Mouse (Mus musculus) heart, postnatal 14 days (tissue): ENCODE results near the gene Wfdc15b. TPM values are rescaled to one million over a fixed set of nuclear protein-coding genes. Genes with fewer than 3 reads are reported as not detected.
"Not testable (repeated sequence)": the region's sequence is repeated elsewhere in the genome, so short reads cannot be mapped to it uniquely, and the experiment has no call there.

Experiments used
- DNase-seq, 2 experiments: peaks; one replicate each; pipeline ENCODE4 v3.0.0; 2021 to 2022
- intact Hi-C: fragments of 180-260 bp; cut with DNase I; formaldehyde crosslinking; loops from one replicate; pipeline ENCODE4 v1.15.1; 2025
- long read RNA-seq, 2 experiments: library from polyadenylated mRNA; stranded (forward); transcript quantifications; one replicate each; pipeline ENCODE4 v2.0.0; 2021
- total RNA-seq, 2 experiments: library from RNA; stranded (reverse); gene quantifications; 2 replicates each; pipeline ENCODE4 v1.2.3; 2021

Gene Wfdc15b
- not detected for total RNA-seq
- long read RNA-seq, experiment 1, result 0 reads
- long read RNA-seq, experiment 2, result 0 reads

GRCm38 (mm10) chr2:164221522-164221921 is at the start of gene Wfdc15b:
TSS of gene Wfdc15b (minus strand) at chr2:164221660.
- DNase-seq, result no peak
- intact Hi-C loops, result no loop called here

GRCm38 (mm10) chr2:164256540-164256939 is 35.1 kb upstream of the Wfdc15b start, which contains the start of gene Svs3b:
TSS of gene Svs3b (minus strand) at chr2:164256640.
- intact Hi-C loops, DNase-seq: not testable (repeated sequence)

DNA sequence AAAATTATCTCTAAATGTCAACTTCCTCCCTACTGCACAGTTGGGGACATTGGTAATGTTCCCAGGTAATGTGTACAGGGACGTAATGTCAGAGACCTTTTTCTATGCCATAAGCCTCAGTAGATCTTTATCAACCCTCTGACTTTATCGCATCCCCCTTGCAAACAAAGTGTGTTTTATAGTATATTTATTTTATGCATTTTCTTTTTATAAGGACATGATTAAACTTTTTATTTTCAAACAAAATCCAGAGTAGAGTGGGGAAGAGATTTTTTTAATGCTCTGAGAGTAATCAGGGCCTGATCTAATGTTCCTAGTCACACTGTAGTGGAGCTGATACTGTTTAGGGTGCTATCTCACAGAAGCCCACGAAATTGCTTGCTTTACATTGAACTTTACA is 16.9 kb upstream of the Wfdc15b start, which contains the start of gene Svs2:
Gene Svs2, minus strand, starts transcription at position 101 of the 400 bp plus-strand sequence.
- DNase-seq, result no peak
- intact Hi-C loops, result no loop called here

DNA sequence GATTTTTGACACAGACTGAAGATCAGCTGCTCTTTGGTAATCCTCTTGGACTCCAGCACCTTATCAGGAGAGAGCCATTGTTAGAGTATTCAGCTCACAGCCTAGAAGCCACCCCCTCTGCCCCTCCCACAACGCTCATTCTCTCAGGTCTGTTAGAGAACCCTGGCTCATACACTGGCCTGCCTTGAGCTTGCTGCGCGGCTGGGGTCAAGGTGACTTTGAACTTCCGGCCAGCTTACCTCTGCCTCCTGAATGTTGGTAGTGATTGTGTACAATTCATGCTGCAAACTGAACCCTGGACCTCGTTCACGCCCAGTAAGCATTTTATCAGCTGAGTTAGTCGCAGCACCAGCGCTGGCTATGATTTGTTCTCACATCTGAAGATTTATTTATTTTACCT is 11.2 kb upstream of the Wfdc15b start:
- no peak for DNase-seq
- intact Hi-C loops, result no loop called here

GRCm38 (mm10) chr2:164228361-164229070 is 7.1 kb upstream of the Wfdc15b start:
- DNase-seq, result no peak
- intact Hi-C loops, result no loop called here

DNA sequence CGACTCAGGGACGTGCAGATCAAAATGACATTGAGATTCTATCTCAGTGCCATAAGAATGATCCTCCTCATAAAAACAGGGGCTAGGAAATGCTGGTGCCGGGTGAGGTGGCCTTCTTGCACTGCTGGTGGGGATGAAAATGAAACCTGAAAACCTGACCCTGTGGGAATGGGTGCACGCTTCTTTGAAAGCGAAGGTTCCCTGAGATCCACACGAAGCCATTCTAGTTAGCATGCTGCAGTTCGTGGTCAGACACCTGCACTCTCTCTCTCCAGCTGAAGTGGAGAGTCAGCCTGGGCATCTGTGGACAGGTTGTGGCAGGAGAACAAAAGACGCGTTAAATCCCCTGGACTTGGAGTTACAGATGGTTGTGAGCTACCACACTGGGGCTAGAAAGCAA is 2.2 kb downstream of the Wfdc15b start:
- intact Hi-C loops, result no loop called here

DNA sequence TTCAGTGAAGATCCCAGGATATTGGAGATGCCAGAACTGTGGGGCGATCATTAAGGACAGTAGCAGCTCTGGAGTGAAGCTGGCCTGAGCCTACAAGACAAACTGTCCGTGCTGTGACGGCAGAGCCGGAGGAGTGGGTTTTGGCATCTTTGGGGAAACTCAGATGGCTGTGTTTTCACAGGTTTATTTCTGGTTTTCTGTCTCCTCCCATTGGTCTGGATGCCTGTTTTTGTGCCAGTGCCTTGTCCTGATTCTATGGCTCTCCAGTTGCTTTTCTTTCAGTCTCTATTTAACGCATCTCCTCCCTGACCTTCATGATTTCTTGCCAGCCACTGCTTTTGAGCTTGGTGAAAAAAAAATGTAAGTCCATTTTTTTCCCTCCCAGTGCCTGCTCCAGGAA is 8.7 kb downstream of the Wfdc15b start:
- intact Hi-C loops, result no loop called here
- no peak for DNase-seq

More for the DNA sequence above, 2.2 kb downstream of the Wfdc15b start:
- no peak for DNase-seq

GRCm38 (mm10) chr2:164210892-164211291 is 10.6 kb downstream of the Wfdc15b start:
- intact Hi-C loops, result no loop called here

DNA sequence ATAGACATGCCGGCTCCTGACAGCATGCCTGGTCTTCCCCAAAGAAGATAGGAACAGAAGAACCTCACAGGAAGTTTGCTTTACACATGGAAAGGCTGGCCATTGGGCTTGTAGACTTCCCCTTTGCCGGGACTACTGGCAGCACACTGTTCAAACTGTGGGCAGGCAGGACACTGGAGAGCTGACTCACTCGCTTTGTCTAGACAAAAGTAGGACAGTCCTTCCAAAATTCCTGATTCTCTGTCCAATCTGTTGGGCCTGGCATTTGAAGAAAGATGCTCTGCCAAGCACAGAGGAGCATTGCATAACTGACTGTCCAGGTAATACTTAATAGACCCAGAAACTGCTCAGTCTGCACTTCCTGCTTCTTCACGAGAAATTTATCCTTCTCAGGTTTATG is 14.8 kb downstream of the Wfdc15b start:
- intact Hi-C loops, result no loop called here

More at GRCm38 (mm10) chr2:164210892-164211291, 10.6 kb downstream of the Wfdc15b start:
- no peak for DNase-seq

DNA sequence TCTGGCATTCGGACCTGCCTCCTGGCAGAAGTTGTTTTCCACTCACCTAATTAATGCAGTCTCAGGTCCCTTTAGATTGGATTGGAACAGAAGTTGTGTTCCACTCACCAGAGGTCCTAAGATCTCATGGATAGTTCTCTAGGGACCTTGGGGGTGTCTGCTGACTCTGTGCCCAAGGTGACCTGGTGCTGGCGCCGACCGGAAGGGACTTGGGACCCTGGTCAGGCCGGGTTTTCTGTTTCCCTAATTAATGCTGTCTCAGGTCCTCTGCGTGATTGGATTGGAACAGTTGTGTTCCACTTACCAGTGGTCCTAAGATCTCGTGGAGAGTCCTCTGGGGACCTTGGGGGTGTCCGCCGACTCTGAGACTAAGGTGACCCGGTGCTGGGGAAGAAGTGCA is 15.4 kb downstream of the Wfdc15b start:
- DNase-seq, intact Hi-C loops: not testable (repeated sequence)

More for the DNA sequence above, 14.8 kb downstream of the Wfdc15b start:
- no peak for DNase-seq

- DNase-seq, result no peak
- intact Hi-C loops, result no loop called here
These were observed 21.7 kb downstream of the Wfdc15b start, which contains the start of gene Wfdc15a for GRCm38 (mm10) chr2:164199626-164200327. TSS of gene Wfdc15a (minus strand) at chr2:164200130.

DNA sequence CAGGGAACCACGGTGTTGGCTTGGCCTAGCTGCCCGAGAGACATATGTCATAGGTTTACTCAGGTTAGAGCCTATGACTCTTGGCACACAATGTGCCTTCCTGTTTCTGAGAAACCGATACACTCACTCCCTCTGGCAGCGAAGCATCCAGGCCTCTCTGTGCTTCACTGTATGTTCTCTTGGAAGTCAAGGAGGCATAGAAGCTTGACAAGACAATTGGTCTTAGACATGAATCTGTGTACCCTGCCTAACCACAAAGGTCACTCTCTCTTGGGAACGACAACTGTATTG is 24.8 kb downstream of the Wfdc15b start:
- intact Hi-C loops, result no loop called here
- DNase-seq, result no peak

GRCm38 (mm10) chr2:164195971-164196699 is 25.3 kb downstream of the Wfdc15b start:
- intact Hi-C loops, result no loop called here
- DNase-seq, result no peak

DNA sequence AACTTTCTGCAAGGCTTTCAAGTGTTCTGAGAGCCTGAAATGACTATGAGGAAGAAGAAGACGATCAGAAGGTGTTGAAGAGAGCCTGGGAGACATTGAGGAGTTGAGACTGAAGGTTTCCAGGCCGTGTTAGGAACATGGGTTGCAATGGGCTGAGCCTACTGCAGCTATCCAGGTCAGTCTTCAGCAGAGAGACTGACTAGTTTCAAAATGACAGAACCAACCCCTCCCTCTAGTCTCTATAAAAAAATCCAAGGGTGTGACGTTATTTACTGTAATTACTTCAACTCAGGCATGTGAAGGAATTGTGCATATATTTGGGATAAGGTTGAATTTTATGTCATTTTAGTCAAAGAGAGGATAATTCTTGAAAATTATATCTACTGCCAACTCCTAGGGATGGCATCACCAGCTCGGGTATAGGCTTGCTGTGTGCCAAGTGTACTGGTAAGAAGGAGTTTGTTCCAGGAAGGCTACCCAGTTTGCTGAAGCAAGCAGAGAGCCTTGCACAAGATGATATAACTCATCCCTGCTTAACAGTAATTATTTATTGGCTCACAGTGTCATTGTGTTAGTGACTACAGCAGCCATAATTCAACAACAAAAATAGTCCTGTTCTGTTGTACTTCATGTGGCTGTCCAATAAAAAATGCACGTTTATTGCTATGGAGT is 26.4 kb downstream of the Wfdc15b start:
- no peak for DNase-seq
- intact Hi-C loops, result no loop called here

DNA sequence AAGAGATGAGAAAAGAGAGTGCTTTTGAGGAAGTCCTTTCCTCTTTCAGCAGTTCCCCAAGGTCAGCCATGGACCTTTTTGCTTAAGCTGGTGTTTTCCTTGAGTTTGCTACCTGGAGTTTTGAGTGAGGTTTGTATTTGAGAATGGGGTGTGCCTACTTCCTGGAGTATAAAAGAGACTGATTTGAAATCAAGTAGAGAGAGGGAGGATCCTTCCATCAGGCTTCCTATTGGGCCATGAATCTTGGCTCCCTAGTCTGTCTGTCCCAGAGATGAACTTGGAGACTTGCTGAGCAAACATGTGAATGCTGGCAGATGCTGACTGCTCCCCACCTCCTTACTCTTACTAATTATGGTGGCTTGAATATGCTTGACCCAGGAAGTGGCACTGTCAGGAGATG is 29.2 kb downstream of the Wfdc15b start:
- DNase-seq, result no peak
- intact Hi-C loops, result no loop called here

DNA sequence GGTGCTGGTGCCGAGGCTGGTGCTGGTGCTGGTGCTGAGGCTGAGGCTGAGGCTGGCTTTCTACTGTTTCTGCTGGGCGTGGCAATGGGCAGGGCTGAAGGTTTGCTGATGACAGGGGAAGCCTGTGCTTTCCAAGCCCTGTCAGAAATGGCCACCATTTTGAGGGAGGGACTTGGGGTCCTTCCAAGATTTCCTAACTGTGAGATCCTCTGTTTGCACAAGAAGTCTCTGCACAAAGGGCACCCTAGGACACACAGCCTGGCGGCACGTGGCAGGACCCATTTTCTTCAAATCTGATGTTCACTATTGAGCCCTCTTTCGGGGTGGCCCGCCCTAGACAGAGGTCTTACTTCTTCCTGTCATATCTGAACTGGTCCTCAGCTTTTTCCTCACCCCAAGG is 30.9 kb downstream of the Wfdc15b start, which contains the start of gene Wfdc12:
Gene Wfdc12, minus strand, starts transcription at position 33 of the 400 bp plus-strand sequence.
- intact Hi-C loops, result no loop called here
- no peak for DNase-seq

DNA sequence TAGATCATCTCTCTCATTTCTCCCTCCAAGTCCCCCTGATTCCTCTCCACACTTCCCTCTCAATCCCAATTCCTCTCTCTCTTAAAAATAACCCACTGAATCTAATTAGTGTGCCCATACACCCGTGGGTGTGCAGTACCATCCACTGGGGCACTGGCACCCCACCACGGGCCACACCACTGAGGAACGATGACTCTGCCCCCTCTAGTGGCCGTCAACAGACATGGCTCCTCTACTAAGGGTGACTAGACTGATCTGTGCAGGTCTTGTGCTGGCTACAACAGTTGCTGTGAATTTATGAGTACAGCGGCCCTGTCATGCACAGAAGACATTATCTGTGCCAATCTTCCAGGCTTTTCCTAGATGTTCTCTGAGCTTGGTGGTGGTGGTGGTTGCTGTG is 32.7 kb downstream of the Wfdc15b start:
- DNase-seq, result no peak
- intact Hi-C loops, result no loop called here

- no peak for DNase-seq
- intact Hi-C loops, result no loop called here
These were observed 37.2 kb downstream of the Wfdc15b start for GRCm38 (mm10) chr2:164184145-164184719.

DNA sequence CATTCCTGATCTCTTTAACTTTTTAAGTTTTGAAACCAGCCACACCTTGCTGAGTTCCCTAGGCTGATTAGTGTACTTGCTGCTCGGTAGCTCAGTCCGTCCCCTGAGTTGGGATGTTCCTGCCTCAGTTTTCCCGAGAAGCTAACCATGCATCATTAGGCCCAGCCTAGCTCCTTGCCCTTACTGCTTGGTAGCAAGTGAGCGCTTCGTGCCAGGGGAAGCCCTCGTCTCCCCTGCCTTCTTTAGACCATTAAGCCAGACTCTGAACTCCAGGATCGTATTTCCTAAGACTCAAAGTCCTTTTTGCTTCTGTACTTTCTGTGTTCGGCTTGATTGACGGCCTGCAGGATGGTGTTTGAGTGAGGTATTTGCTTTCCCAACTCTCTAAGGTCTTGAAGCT is 38.1 kb downstream of the Wfdc15b start:
- intact Hi-C loops, result no loop called here

DNA sequence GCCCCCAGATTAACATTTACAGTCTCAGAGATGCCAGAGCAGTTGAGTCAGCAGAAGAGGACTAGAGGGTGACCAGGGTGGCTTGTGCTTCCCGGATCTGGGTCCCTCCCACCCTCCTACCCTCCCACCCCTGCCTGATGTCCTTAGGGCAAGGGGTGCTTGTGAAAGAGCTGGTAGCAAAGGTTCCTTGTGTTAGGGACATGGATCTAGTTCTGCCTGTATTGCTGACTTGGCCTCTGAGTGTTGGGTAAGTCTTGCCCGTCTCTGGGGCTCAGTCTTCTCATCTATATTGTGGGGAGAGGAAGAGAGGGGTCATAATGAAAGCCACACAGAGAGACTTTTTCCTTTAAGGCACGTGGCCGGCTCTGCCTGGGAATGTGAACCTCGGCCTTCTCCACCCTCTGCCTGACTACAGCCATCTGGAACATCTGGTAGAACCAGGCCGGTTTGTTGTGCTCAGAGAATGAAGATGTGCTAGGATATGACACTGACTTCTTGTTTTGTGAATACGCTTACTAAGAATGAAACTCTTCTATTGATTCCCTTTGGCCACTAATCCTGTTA is 38.7 kb downstream of the Wfdc15b start, which contains the start of gene Wfdc5:
Gene Wfdc5, minus strand, starts transcription at position 51 of the 564 bp plus-strand sequence.
- no peak for DNase-seq
- intact Hi-C loops, result no loop called here

More for the DNA sequence above, 38.1 kb downstream of the Wfdc15b start:
- DNase-seq, result no peak
